Mouse (Mus musculus) intestine, embryonic 16.5 days (tissue): ENCODE results near the gene Spib. TPM values are rescaled to one million over a fixed set of nuclear protein-coding genes. Genes with fewer than 3 reads are reported as not detected.

Experiments used
- ATAC-seq: fragments of 200-750 bp; cut with Nextera tagmentation; 2 replicates; pipeline ENCODE4 v1.8.0; 2017; ENCODE audit warnings: moderate TSS enrichment, moderate library complexity
- H3K27ac ChIP-seq: fragments of 300-500 bp; sonication (generic); 2 replicates; pipeline ENCODE4 v1.5.1; 2014; ENCODE audit warnings: mild to moderate bottlenecking, low read length
- H3K27me3 ChIP-seq: fragments of 300-500 bp; sonication (generic); replicated peaks from 2 replicates; pipeline ENCODE4 v1.6.1; 2014; ENCODE audit warnings: low read length, control low read depth, mixed read lengths; ENCODE audit not compliant: control insufficient read depth, insufficient read depth
- H3K36me3 ChIP-seq: fragments of 300-500 bp; sonication (generic); 2 replicates; pipeline ENCODE4 v1.6.1; 2014; ENCODE audit warnings: low read length, control low read depth; ENCODE audit not compliant: control insufficient read depth, insufficient read depth
- H3K4me1 ChIP-seq: fragments of 300-500 bp; sonication (generic); 2 replicates; pipeline ENCODE4 v1.6.1; 2014; ENCODE audit warnings: low read length, control low read depth, mixed read lengths; ENCODE audit not compliant: control insufficient read depth, insufficient read depth
- H3K4me2 ChIP-seq: fragments of 300-500 bp; sonication (generic); 2 replicates; pipeline ENCODE4 v1.6.1; 2014; ENCODE audit warnings: low read depth, low read length, control low read depth
- H3K4me3 ChIP-seq: fragments of 300-500 bp; sonication (generic); 2 replicates; pipeline ENCODE4 v1.5.1; 2014; ENCODE audit warnings: mild to moderate bottlenecking, low read length
- H3K9ac ChIP-seq: fragments of 300-500 bp; sonication (generic); 2 replicates; pipeline ENCODE4 v1.6.1; 2014; ENCODE audit warnings: low read depth, low read length
- H3K9me3 ChIP-seq: fragments of 300-500 bp; sonication (generic); 2 replicates; pipeline ENCODE4 v1.6.1; 2016; ENCODE audit warnings: low read length, control low read depth; ENCODE audit not compliant: control insufficient read depth
- WGBS: fragments of 180-500 bp; shearing (Covaris S2); extraction: QIAGEN DNeasy Blood & Tissue Kit; methylation state at CpG from one replicate; pipeline ENCODE4 v1.1.7; 2014; 5-methylcytosine and 5-hydroxymethylcytosine counted together
- polyA plus RNA-seq: library from polyadenylated mRNA; unstranded; fragments of >200 nt; fragmentation: Nextera tagmentation; extraction: Ambion mirVana; gene quantifications from 2 replicates; pipeline ENCODE4 v1.2.1, GENCODE M21; 2015

The Spib gene
- polyA plus RNA-seq, result 0.39 and 0.48 TPM in 2 replicates

- Histone ChIP-seq H3K9ac (no peak within 1 kb of the TSS), H3K36me3 (no peaks in the 10 kb centered on the region), H3K4me3 (no peak within 1 kb of the TSS), H3K4me1 (peaks cover 11% of the 10 kb centered on the region), H3K9me3 (no peaks in the 10 kb centered on the region), H3K4me2 (no peak within 1 kb of the TSS), H3K27ac (no peak within 1 kb of the TSS), H3K27me3 (peaks cover under 1% of the 10 kb centered on the region; the same call in 1 of the 2 replicates)
- 74% methylated on average over 4 of the region's 4 CpGs for WGBS
- ATAC-seq, result no peak
Measured at GRCm38 (mm10) chr7:44531946-44532732, at the start of gene Spib. Gene Spib (minus strand): TSS chr7:44532071.

GRCm38 (mm10) chr7:44581637-44582036, 49.8 kb upstream of the Spib start:
- H3K36me3 ChIP-seq, result no peaks in the 10 kb centered on the region
- 71% methylated on average over 6 of the region's 6 CpGs for WGBS
- no peak overlapping the region for H3K4me3 ChIP-seq
- H3K9me3 ChIP-seq, result peaks cover 5% of the 10 kb centered on the region
- no peak overlapping the region for H3K9ac ChIP-seq
- no peak overlapping the region for H3K4me2 ChIP-seq
- no peak overlapping the region for H3K27ac ChIP-seq
- ATAC-seq, result no peak
- peaks cover 20% of the 10 kb centered on the region for H3K27me3 ChIP-seq
- H3K4me1 ChIP-seq, result no peaks in the 10 kb centered on the region

GRCm38 (mm10) chr7:44576333-44576844, 44.5 kb upstream of the Spib start:
- Histone ChIP-seq H3K4me3 (no peak overlapping the region), H3K27me3 (no peaks in the 10 kb centered on the region; the same call in 1 of the 2 replicates), H3K36me3 (no peaks in the 10 kb centered on the region), H3K27ac (no peak overlapping the region), H3K4me2 (no peak overlapping the region), H3K4me1 (no peaks in the 10 kb centered on the region), H3K9ac (no peak overlapping the region), H3K9me3 (peaks cover 5% of the 10 kb centered on the region)
- WGBS, result 41% methylated on average over 5 of the region's 5 CpGs
- ATAC-seq, result no peak

- Histone ChIP-seq H3K9ac (no peak overlapping the region), H3K27ac (no peak overlapping the region), H3K27me3 (no peaks in the 10 kb centered on the region), H3K9me3 (no peaks in the 10 kb centered on the region), H3K36me3 (no peaks in the 10 kb centered on the region), H3K4me3 (no peak overlapping the region), H3K4me2 (no peak overlapping the region), H3K4me1 (no peaks in the 10 kb centered on the region)
- ATAC-seq, result no peak
- WGBS, result 77% methylated on average over 5 of the region's 5 CpGs
Measured at GRCm38 (mm10) chr7:44572956-44573484, 41.1 kb upstream of the Spib start.

- WGBS, result 34% methylated on average over 7 of the region's 7 CpGs
- Histone ChIP-seq H3K9ac (no peak within 1 kb of the TSS), H3K4me2 (no peak within 1 kb of the TSS), H3K9me3 (no peaks in the 10 kb centered on the region), H3K4me3 (no peak within 1 kb of the TSS), H3K36me3 (no peaks in the 10 kb centered on the region), H3K27ac (no peak within 1 kb of the TSS), H3K27me3 (no peaks in the 10 kb centered on the region), H3K4me1 (no peaks in the 10 kb centered on the region)
- no peak for ATAC-seq
Measured at GRCm38 (mm10) chr7:44572213-44572701, 40.4 kb upstream of the Spib start, which contains the start of gene Napsa. Gene Napsa (plus strand): TSS chr7:44572380.

GRCm38 (mm10) chr7:44571811-44572210, 39.9 kb upstream of the Spib start:
- Histone ChIP-seq H3K4me3 (no peak overlapping the region), H3K27me3 (no peaks in the 10 kb centered on the region), H3K36me3 (no peaks in the 10 kb centered on the region), H3K4me1 (no peaks in the 10 kb centered on the region), H3K27ac (no peak overlapping the region), H3K9ac (no peak overlapping the region), H3K4me2 (no peak overlapping the region), H3K9me3 (no peaks in the 10 kb centered on the region)
- ATAC-seq, result no peak
- WGBS, result 70% methylated on average over 4 of the region's 4 CpGs

GRCm38 (mm10) chr7:44570989-44571388, 39.1 kb upstream of the Spib start:
- H3K9me3 ChIP-seq, result no peaks in the 10 kb centered on the region
- no peaks in the 10 kb centered on the region for H3K4me1 ChIP-seq
- no peaks in the 10 kb centered on the region for H3K36me3 ChIP-seq
- H3K4me3 ChIP-seq, result no peak overlapping the region
- H3K27me3 ChIP-seq, result no peaks in the 10 kb centered on the region
- no peak for ATAC-seq
- no peak overlapping the region for H3K4me2 ChIP-seq
- 80% methylated on average over 6 of the region's 6 CpGs for WGBS
- H3K27ac ChIP-seq, result no peak overlapping the region
- no peak overlapping the region for H3K9ac ChIP-seq

GRCm38 (mm10) chr7:44568803-44569202, 36.9 kb upstream of the Spib start:
- H3K27me3 ChIP-seq, result no peaks in the 10 kb centered on the region
- no peak overlapping the region for H3K9ac ChIP-seq
- no peak overlapping the region for H3K27ac ChIP-seq
- H3K4me1 ChIP-seq, result no peaks in the 10 kb centered on the region
- H3K4me3 ChIP-seq, result no peak overlapping the region
- ATAC-seq, result no peak
- WGBS, result 57% methylated on average over 9 of the region's 9 CpGs
- no peaks in the 10 kb centered on the region for H3K9me3 ChIP-seq
- H3K36me3 ChIP-seq, result no peaks in the 10 kb centered on the region
- no peak overlapping the region for H3K4me2 ChIP-seq

- H3K9ac ChIP-seq, result no peak overlapping the region
- H3K9me3 ChIP-seq, result no peaks in the 10 kb centered on the region
- H3K36me3 ChIP-seq, result no peaks in the 10 kb centered on the region
- no peak for ATAC-seq
- 70% methylated on average over 6 of the region's 6 CpGs for WGBS
- no peak overlapping the region for H3K27ac ChIP-seq
- no peaks in the 10 kb centered on the region for H3K27me3 ChIP-seq
- H3K4me3 ChIP-seq, result no peak overlapping the region
- no peak overlapping the region for H3K4me2 ChIP-seq
- H3K4me1 ChIP-seq, result no peaks in the 10 kb centered on the region
Measured at GRCm38 (mm10) chr7:44565414-44565813, 33.5 kb upstream of the Spib start.
